Mouse (Mus musculus): ENCODE results near the gene Tbc1d2b.

DNA sequence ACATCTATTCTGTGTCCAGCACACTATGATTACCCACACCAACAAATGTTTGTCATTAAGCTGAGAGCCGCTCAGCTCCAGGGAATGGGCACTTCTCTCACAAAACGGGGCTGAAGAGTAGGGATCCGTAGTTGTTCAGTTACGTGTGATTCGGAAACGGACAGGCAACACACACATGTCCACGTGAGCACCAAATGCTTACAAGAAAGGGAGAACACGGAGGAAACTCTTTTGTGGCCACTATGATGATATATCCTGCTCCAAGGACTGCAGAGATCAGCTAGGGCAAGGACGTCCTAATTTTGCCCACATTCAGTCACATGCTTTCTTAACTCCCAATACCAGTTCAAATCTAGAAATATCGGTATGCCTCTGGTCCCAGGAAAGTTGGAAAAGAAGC, 4.5 kb downstream of the Tbc1d2b start:
- TF ChIP-seq POLR2A (IDR thresholded peaks at IDR 0.05; ENCODE audit: borderline replicate concordance, control insufficient read depth, low read depth, low read length) = no peak
- TF ChIP-seq CTCF (IDR thresholded peaks at IDR 0.05; ENCODE audit: control insufficient read depth, insufficient read depth, low read length) = no peak
